Mouse (Mus musculus) myocyte (in vitro differentiated cells): ENCODE measurements at regions not wholly inside any gene's neighbourhood (a gene's known extent, or its start where the extent isn't known, plus 50 kb on each side); places are given as distances from the start of the nearest gene placed in this dataset.

Experiments
- E2F4 ChIP-seq: IDR thresholded peaks from one replicate; pipeline ENCODE4 v1.6.1; 2011; ENCODE audit warnings: mild to moderate bottlenecking, control low read depth, moderate library complexity; ENCODE audit not compliant: insufficient read depth
- MYOD1 ChIP-seq, 3 experiments: IDR thresholded peaks; one replicate each; pipeline ENCODE4 v1.6.1; 2011; ENCODE audit warnings: control low read depth in 2 of 3, low read depth in 2 of 3, mild to moderate bottlenecking in 2 of 3, moderate library complexity in 1 of 3; ENCODE audit not compliant: insufficient read length in 2 of 3, control insufficient read depth in 1 of 3
- POLR2A ChIP-seq: IDR thresholded peaks from one replicate; pipeline ENCODE4 v1.6.1; 2011; ENCODE audit warnings: low read depth, mild to moderate bottlenecking, control low read depth, moderate library complexity; ENCODE audit not compliant: insufficient read length
- SRF ChIP-seq: IDR thresholded peaks from one replicate; pipeline ENCODE4 v1.6.1; 2011; ENCODE audit warnings: low read depth; ENCODE audit not compliant: control insufficient read depth, insufficient read length
- TCF12 ChIP-seq: IDR thresholded peaks from one replicate; pipeline ENCODE4 v1.6.1; 2011; ENCODE audit warnings: mild to moderate bottlenecking, control low read depth; ENCODE audit not compliant: poor library complexity, insufficient read depth, severe bottlenecking
- USF1 ChIP-seq: IDR thresholded peaks from one replicate; pipeline ENCODE4 v1.6.1; 2011; ENCODE audit warnings: low read depth, mild to moderate bottlenecking, control low read depth, moderate library complexity

GRCm38 (mm10) chr4:142460468-142461086 is 221.4 kb upstream of the Kazn start:
- TF ChIP-seq USF1 (no peak), POLR2A (no peak), MYOD1 (IDR thresholded peaks at IDR 0.05; ENCODE audit: control insufficient read depth in 1 of 3, insufficient read length in 2 of 3, low read depth in 2 of 3) (no peak), SRF (no peak), E2F4 (no peak), TCF12 (no peak)
